Mouse (Mus musculus) cortical plate, adult 2 months (tissue): Measurements from ENCODE around the gene Mtf1.

Experiments
- CTCF ChIP-seq: fragments of 200-500 bp; IDR thresholded peaks from 2 replicates; pipeline ENCODE4 v1.5.1; 2011; ENCODE audit warnings: mild to moderate bottlenecking, control low read depth, low read length; ENCODE audit not compliant: insufficient read depth; ENCODE audit errors: extremely low read depth
- POLR2A ChIP-seq: fragments of 200-500 bp; IDR thresholded peaks from 2 replicates; pipeline ENCODE4 v1.6.1; 2011; ENCODE audit warnings: mild to moderate bottlenecking, low read length, control low read depth; ENCODE audit not compliant: insufficient read depth; ENCODE audit errors: extremely low read depth

- TF ChIP-seq CTCF (no peak), POLR2A (no peak)
These were observed 30.9 kb downstream of the Mtf1 start for GRCm38 (mm10) chr4:124832796-124833195.
